Mouse (Mus musculus): ENCODE results near the gene Gm42957.

GRCm38 (mm10) chr3:96636448-96636847 lies 1.2 kb downstream of the Gm42957 start:
- TF ChIP-seq CTCF (IDR thresholded peaks at IDR 0.05) = no peak
- TF ChIP-seq EP300 (IDR thresholded peaks at IDR 0.05) = no peak
